Mouse (Mus musculus) lung, embryonic 16.5 days (tissue): Measurements from ENCODE around the gene Bsg. TPM values are rescaled to one million over a fixed set of nuclear protein-coding genes. Genes with fewer than 3 reads are reported as not detected.

Experiments used
- ATAC-seq: fragments of 200-750 bp; cut with Nextera tagmentation; 2 replicates; pipeline ENCODE4 v1.8.0; 2017; ENCODE audit warnings: low read depth, mild to moderate bottlenecking, moderate library complexity
- H3K27ac ChIP-seq: fragments of 300-500 bp; sonication (generic); 2 replicates; pipeline ENCODE4 v1.5.1; 2014; ENCODE audit warnings: mild to moderate bottlenecking, control low read depth, low read length
- H3K27me3 ChIP-seq: fragments of 300-500 bp; sonication (generic); 2 replicates; pipeline ENCODE4 v1.6.1; 2014; ENCODE audit warnings: low read depth, low read length, mixed read lengths; ENCODE audit not compliant: control insufficient read depth, insufficient read depth
- H3K36me3 ChIP-seq: fragments of 300-500 bp; sonication (generic); 2 replicates; pipeline ENCODE4 v1.6.1; 2014; ENCODE audit warnings: low read length; ENCODE audit not compliant: control insufficient read depth, insufficient read depth
- H3K4me1 ChIP-seq: fragments of 300-500 bp; sonication (generic); replicated peaks from 2 replicates; pipeline ENCODE4 v1.6.1; 2014; ENCODE audit warnings: low read length, mixed read lengths; ENCODE audit not compliant: control insufficient read depth, insufficient read depth
- H3K4me2 ChIP-seq: fragments of 300-500 bp; sonication (generic); 2 replicates; pipeline ENCODE4 v1.6.1; 2014; ENCODE audit warnings: low read depth, low read length, control low read depth
- H3K4me3 ChIP-seq: fragments of 300-500 bp; sonication (generic); 2 replicates; pipeline ENCODE4 v1.5.1; 2014; ENCODE audit warnings: mild to moderate bottlenecking, low read length, control low read depth
- H3K9ac ChIP-seq: fragments of 300-500 bp; sonication (generic); 2 replicates; pipeline ENCODE4 v1.6.1; 2014; ENCODE audit warnings: low read length, control low read depth
- H3K9me3 ChIP-seq: fragments of 300-500 bp; sonication (generic); 2 replicates; pipeline ENCODE4 v1.6.1; 2016; ENCODE audit warnings: low read length; ENCODE audit not compliant: control insufficient read depth
- WGBS: fragments of 180-500 bp; shearing (Covaris S2); extraction: QIAGEN DNeasy Blood & Tissue Kit; methylation state at CpG from one replicate; pipeline ENCODE4 v1.1.7; 2014; 5-methylcytosine and 5-hydroxymethylcytosine counted together
- polyA plus RNA-seq: library from polyadenylated mRNA; unstranded; fragments of >200 nt; fragmentation: Nextera tagmentation; extraction: Ambion mirVana; gene quantifications from 2 replicates; pipeline ENCODE4 v1.2.1, GENCODE M21; 2015

The Bsg gene
- polyA plus RNA-seq, 1 experiment from 2014 or later = 1,174 TPM

GRCm38 (mm10) chr10:79735361-79735760 lies 31.1 kb downstream of the Bsg start:
- no peak overlapping the region for H3K4me3 ChIP-seq
- WGBS = 23% methylated on average over 35 of the region's 52 CpGs
- 0 out of 2 replicates have a peak, but pooled peaks have one; percentile 30 for ATAC-seq

DNA sequence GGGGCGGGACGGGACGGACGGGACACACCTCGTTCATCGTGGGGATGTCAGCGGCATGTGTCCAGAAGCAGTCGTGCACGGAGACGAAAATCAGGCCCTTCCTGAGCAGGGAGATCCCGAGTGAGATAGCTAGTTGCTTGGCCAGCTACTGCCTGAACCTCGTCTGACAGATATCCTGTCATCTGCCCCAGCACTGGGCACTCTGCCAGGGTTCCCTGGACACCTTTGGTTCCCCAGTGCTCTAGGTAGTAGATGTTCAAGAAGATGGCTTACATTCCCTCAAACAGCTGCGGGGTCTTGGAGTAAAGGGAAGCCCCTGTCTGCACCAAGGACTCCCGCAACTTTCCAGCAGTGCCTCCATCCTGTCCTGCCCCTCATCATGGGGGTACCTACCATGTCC lies 32.4 kb downstream of the Bsg start:
- no peak overlapping the region for H3K9ac ChIP-seq
- peaks cover 53% of the 10 kb centered on the region for H3K9me3 ChIP-seq
- 76% methylated on average over 12 of the region's 14 CpGs for WGBS
- H3K4me3 ChIP-seq = no peak overlapping the region
- H3K4me2 ChIP-seq = no peak overlapping the region
- H3K27me3 ChIP-seq = peaks cover 3% of the 10 kb centered on the region; the same call in 1 of the 2 replicates
- H3K27ac ChIP-seq = no peak overlapping the region
- no peaks in the 10 kb centered on the region for H3K4me1 ChIP-seq
- no peak for ATAC-seq
- H3K36me3 ChIP-seq = peaks cover 74% of the 10 kb centered on the region

More at GRCm38 (mm10) chr10:79735361-79735760, 31.1 kb downstream of the Bsg start:
- peak overlapping the region; percentile 22 for H3K4me2 ChIP-seq
- H3K4me1 ChIP-seq = no peaks in the 10 kb centered on the region
- H3K9me3 ChIP-seq = peaks cover 46% of the 10 kb centered on the region
- H3K27ac ChIP-seq = no peak overlapping the region
- no peak overlapping the region for H3K9ac ChIP-seq
- peaks cover 3% of the 10 kb centered on the region; the same call in 1 of the 2 replicates for H3K27me3 ChIP-seq
- peaks cover 61% of the 10 kb centered on the region for H3K36me3 ChIP-seq

DNA sequence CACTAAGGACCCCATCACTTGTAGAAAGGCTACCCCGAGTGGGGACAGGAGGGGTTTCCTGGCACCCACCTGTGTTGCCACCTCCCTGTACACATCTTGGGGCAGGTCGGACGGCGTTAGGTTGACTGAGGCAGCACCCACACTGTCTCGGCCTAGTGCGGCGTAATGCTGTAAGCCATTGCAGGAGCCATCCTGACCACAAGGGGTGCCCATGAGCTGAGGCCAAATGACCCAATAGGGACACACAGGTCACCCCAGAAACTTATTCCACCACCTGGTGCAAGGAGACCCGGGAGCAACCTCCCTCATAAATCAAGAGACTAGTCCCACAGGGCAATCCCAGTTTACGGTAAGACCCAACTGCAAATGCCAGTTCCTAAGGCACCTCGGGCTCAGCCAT lies 34.0 kb downstream of the Bsg start:
- 94% methylated on average over 10 of the region's 10 CpGs for WGBS
- no peak overlapping the region for H3K4me2 ChIP-seq
- H3K9me3 ChIP-seq = peaks cover 53% of the 10 kb centered on the region
- H3K9ac ChIP-seq = no peak overlapping the region
- no peak for ATAC-seq
- peaks cover 3% of the 10 kb centered on the region; the same call in 1 of the 2 replicates for H3K27me3 ChIP-seq
- H3K4me3 ChIP-seq = no peak overlapping the region
- no peak overlapping the region for H3K27ac ChIP-seq
- peaks cover 85% of the 10 kb centered on the region for H3K36me3 ChIP-seq
- no peaks in the 10 kb centered on the region for H3K4me1 ChIP-seq

DNA sequence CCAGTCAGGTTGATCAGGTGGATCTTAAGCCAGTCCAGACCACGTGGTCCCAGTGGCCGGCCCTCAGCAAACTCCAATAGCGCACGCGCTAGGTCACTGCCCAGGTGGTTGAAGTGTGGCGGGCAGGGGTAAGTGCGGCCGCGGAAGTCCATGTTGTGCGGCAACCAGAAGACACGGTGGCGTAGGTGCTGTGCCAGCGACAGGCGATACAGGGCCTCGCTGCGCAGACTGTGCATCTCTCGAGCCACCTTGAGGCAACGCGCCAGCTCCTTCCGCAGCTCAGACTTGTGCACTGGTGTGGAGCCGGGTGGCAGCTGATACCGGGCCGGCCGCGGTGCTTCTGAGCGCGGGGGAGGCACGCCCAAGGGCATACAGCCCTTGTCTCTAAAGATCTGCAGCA lies 34.9 kb downstream of the Bsg start:
- Histone ChIP-seq H3K36me3 (peaks cover 81% of the 10 kb centered on the region), H3K27ac (no peak overlapping the region), H3K27me3 (peaks cover 3% of the 10 kb centered on the region; the same call in 1 of the 2 replicates), H3K9me3 (peaks cover 53% of the 10 kb centered on the region), H3K4me2 (no peak overlapping the region), H3K9ac (no peak overlapping the region), H3K4me1 (no peaks in the 10 kb centered on the region), H3K4me3 (no peak overlapping the region)
- no peak for ATAC-seq
- WGBS = 95% methylated on average over 28 of the region's 28 CpGs

GRCm38 (mm10) chr10:79740863-79741262 lies 36.6 kb downstream of the Bsg start:
- peaks cover 72% of the 10 kb centered on the region for H3K36me3 ChIP-seq
- peaks cover 48% of the 10 kb centered on the region for H3K9me3 ChIP-seq
- no peak for ATAC-seq
- no peak overlapping the region for H3K27ac ChIP-seq
- WGBS = 76% methylated on average over 11 of the region's 11 CpGs
- peaks cover 2% of the 10 kb centered on the region; the same call in 1 of the 2 replicates for H3K27me3 ChIP-seq
- H3K4me2 ChIP-seq = no peak overlapping the region
- H3K4me3 ChIP-seq = no peak overlapping the region
- no peak overlapping the region for H3K9ac ChIP-seq
- H3K4me1 ChIP-seq = peaks cover 6% of the 10 kb centered on the region

DNA sequence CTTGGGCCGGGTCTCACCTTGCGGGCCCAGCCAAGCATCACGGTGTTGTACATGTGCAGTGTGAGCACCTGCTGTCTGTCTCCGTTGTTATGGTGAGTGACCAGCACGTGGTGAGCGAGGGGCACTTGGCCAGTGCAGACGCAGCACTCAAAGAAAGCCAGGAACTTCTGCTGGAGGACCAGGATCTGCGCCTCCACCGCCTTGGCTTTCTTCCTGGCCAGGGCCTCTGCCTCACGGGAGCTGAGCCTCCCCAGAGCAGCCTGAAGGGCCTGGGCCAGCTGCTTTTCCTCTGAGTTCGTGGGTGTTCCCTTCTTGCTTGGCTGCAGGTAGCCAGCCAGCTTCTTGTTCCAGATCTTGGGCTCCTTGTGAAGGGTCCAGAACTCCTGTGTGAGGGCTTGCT lies 38.9 kb downstream of the Bsg start:
- Histone ChIP-seq H3K36me3 (peaks cover 49% of the 10 kb centered on the region), H3K4me2 (no peak overlapping the region), H3K4me1 (peaks cover 6% of the 10 kb centered on the region), H3K27ac (no peak overlapping the region), H3K9me3 (peaks cover 29% of the 10 kb centered on the region), H3K27me3 (no peaks in the 10 kb centered on the region), H3K4me3 (no peak overlapping the region), H3K9ac (no peak overlapping the region)
- no peak for ATAC-seq
- WGBS = 90% methylated on average over 11 of the region's 11 CpGs

- WGBS = 89% methylated on average over 15 of the region's 15 CpGs
Observed at GRCm38 (mm10) chr10:79743650-79744365, 39.5 kb downstream of the Bsg start.

GRCm38 (mm10) chr10:79745411-79745810 lies 41.1 kb downstream of the Bsg start:
- Histone ChIP-seq H3K9ac (no peak overlapping the region), H3K9me3 (peaks cover 7% of the 10 kb centered on the region), H3K4me1 (peaks cover 6% of the 10 kb centered on the region), H3K4me3 (0 out of 2 replicates have a peak overlapping the region, but pooled peaks have one; percentile 77), H3K4me2 (peak overlapping the region; percentile 72), H3K27ac (no peak overlapping the region), H3K36me3 (peaks cover 26% of the 10 kb centered on the region), H3K27me3 (no peaks in the 10 kb centered on the region)
- 87% methylated on average over 3 of the region's 3 CpGs for whole genome bisulfite sequencing
- ATAC-seq = no peak

More at GRCm38 (mm10) chr10:79743650-79744365, 39.5 kb downstream of the Bsg start:
- Histone ChIP-seq H3K4me3 (no peak overlapping the region), H3K27me3 (no peaks in the 10 kb centered on the region), H3K4me1 (peaks cover 6% of the 10 kb centered on the region), H3K4me2 (no peak overlapping the region), H3K36me3 (peaks cover 42% of the 10 kb centered on the region), H3K9me3 (peaks cover 23% of the 10 kb centered on the region), H3K9ac (no peak overlapping the region), H3K27ac (no peak overlapping the region)
- no peak for ATAC-seq

GRCm38 (mm10) chr10:79745898-79746773 lies 41.8 kb downstream of the Bsg start, which contains the start of gene Polrmt:
Gene Polrmt, minus strand, starts transcription at chr10:79746581.
- Histone ChIP-seq H3K4me1 (peaks cover 6% of the 10 kb centered on the region), H3K27ac (no peak within 1 kb of the TSS)
- WGBS = 1% methylated on average over 38 of the region's 38 CpGs

More at GRCm38 (mm10) chr10:79745898-79746773, 41.8 kb downstream of the Bsg start, which contains the start of gene Polrmt:
- Histone ChIP-seq H3K36me3 (peaks cover 19% of the 10 kb centered on the region), H3K9me3 (no peaks in the 10 kb centered on the region; the same call in 1 of the 2 replicates), H3K4me3 (peak within 1 kb of the TSS; percentile 77), H3K4me2 (peak within 1 kb of the TSS; percentile 72), H3K27me3 (no peaks in the 10 kb centered on the region), H3K9ac (peak within 1 kb of the TSS; percentile 82)
- ATAC-seq = peak; percentile 98
